Mouse (Mus musculus): Measurements from ENCODE around the gene Wdr60.

DNA sequence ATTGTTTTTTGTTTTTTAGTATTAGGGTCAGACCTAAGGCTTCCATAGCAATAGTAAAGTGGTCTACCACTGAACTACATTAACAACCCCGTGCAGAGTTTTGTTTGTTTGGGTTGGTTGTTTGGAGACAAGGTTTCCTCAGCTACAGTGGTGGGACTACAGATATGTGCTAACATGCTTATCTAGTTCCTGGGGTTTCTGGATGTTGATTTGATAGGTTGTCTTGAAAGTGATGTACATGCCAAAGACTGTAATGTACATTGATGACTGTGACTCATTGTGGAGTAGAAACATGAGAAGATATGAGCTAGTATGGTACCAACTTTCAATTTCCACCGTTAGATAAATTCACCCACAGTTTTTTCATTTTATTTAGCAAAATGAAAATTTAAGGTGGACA lies 20.7 kb upstream of the Wdr60 start:
- TF ChIP-seq POLR2A (IDR thresholded peaks at IDR 0.05; ENCODE audit: borderline replicate concordance, low read depth, low read length): no peak
- TF ChIP-seq CTCF (IDR thresholded peaks at IDR 0.05; ENCODE audit: low read depth, low read length): no peak

Data from bone marrow macrophage, adult 2 months (primary cell).